ENCODE assay signal across 8 mouse cellular contexts in the genomic region with DNA sequence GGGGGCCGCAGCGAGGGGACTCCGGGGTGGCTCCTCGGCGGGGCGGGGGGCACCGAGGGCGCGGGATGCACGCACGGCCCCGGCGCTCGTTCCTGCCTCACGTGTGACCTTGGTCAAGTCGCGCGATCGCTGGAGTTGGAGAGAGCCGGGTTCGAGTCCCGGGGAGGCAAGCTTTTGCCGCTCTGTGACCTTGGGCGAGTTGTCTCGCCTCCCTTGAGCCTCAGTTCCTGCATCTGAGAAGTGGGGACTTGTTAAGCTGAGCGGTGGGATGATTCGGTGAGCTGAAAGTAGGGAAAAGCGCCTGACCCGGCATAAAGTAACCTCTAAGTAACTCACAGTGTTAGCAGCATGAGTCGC. TPM values are rescaled to one million over a fixed set of nuclear protein-coding genes. Genes with fewer than 3 reads are reported as not detected.
A peak's percentile ranks its signal among the peaks of the same experiment; 100 is the strongest.
DNase-seq lines count a peak whose midpoint lies in the region; ATAC-seq and TF ChIP-seq lines count a peak whose summit lies in the region.

No protein-coding gene starts in this region.

- H3K4me1 ChIP-seq in embryonic facial prominence, embryonic 13.5 days, result peaks cover 41% of the 10 kb centered on the region
- H3K4me1 ChIP-seq in hindbrain, embryonic 15.5 days (replicated peaks), result peaks cover 55% of the 10 kb centered on the region
- peaks cover 8% of the 10 kb centered on the region for H3K4me1 ChIP-seq in lung, embryonic 14.5 days (ENCODE audit: insufficient read depth)

- H3K4me3 ChIP-seq in embryonic facial prominence, embryonic 13.5 days, result peak overlapping the region; percentile 71
- peak overlapping the region; percentile 94 for H3K4me3 ChIP-seq in hindbrain, embryonic 15.5 days
- peak overlapping the region; percentile 84 for H3K4me3 ChIP-seq in lung, embryonic 14.5 days (ENCODE audit: low read depth, low read length)

- WGBS in embryonic facial prominence, embryonic 13.5 days, result 2% methylated on average over 30 of the region's 30 CpGs
- 1% methylated on average over 28 of the region's 30 CpGs for WGBS in hindbrain, embryonic 15.5 days
- 1% methylated on average over 30 of the region's 30 CpGs for WGBS in lung, embryonic 14.5 days

- H3K27ac ChIP-seq in embryonic facial prominence, embryonic 13.5 days, result peak overlapping the region; percentile 88; the same call in 1 of the 2 replicates
- peak overlapping the region; percentile 93 for H3K27ac ChIP-seq in hindbrain, embryonic 15.5 days (replicated peaks)
- H3K27ac ChIP-seq in lung, embryonic 14.5 days (ENCODE audit: low read depth), result peak overlapping the region; percentile 77

- H3K4me2 ChIP-seq in embryonic facial prominence, embryonic 13.5 days, result peak overlapping the region; percentile 83
- peak overlapping the region; percentile 72 for H3K4me2 ChIP-seq in hindbrain, embryonic 15.5 days
- H3K4me2 ChIP-seq in lung, embryonic 14.5 days, result peak overlapping the region; percentile 75

- H3K36me3 ChIP-seq in embryonic facial prominence, embryonic 13.5 days, result 0 out of 2 replicates have a peak, but pooled peaks cover 5% of the 10 kb centered on the region
- H3K36me3 ChIP-seq in hindbrain, embryonic 15.5 days, result no peaks in the 10 kb centered on the region
- peaks cover 14% of the 10 kb centered on the region; the same call in 1 of the 2 replicates for H3K36me3 ChIP-seq in lung, embryonic 14.5 days (ENCODE audit: insufficient read depth)

- no peak; the same call in 1 of the 2 replicates for ATAC-seq in embryonic facial prominence, embryonic 13.5 days (ENCODE audit: insufficient number of reproducible peaks, insufficient read depth, low FRiP score, low TSS enrichment, low read depth)
- no peak for ATAC-seq in hindbrain, embryonic 15.5 days (ENCODE audit: low FRiP score, low read depth)
- ATAC-seq in lung, embryonic 14.5 days (ENCODE audit: insufficient read depth), result peak; percentile 22
- ATAC-seq in inflammation-experienced regulatory T-cells, adult 6 months, result no peak

- H3K27me3 ChIP-seq in embryonic facial prominence, embryonic 13.5 days, result no peaks in the 10 kb centered on the region
- no peaks in the 10 kb centered on the region for H3K27me3 ChIP-seq in hindbrain, embryonic 15.5 days
- no peaks in the 10 kb centered on the region for H3K27me3 ChIP-seq in lung, embryonic 14.5 days (ENCODE audit: insufficient read depth, low read length)

- DNase-seq in layer of hippocampus, postnatal 10 days (ENCODE audit: low spot score in 2 of 2), result peak; percentile 51 to 62
- DNase-seq in layer of hippocampus, adult 8-10 months (ENCODE audit: low spot score in 2 of 2), result no peak
- DNase-seq in adrenal gland, adult 2 months, result peak; percentile 52
- peak; percentile 55 for DNase-seq in lung, embryonic 14.5 days
- DNase-seq in spleen, adult 18-20 months, result peak; percentile 25 to 39

- no peak for TF ChIP-seq CTCF in lung, embryonic 14.5 days (IDR thresholded peaks at IDR 0.05; ENCODE audit: low read depth)

- H3K9ac ChIP-seq in embryonic facial prominence, embryonic 13.5 days, result peak overlapping the region; percentile 83
- peak overlapping the region; percentile 88 for H3K9ac ChIP-seq in hindbrain, embryonic 15.5 days
- H3K9ac ChIP-seq in lung, embryonic 14.5 days, result peak overlapping the region; percentile 89

- no peaks in the 10 kb centered on the region for H3K9me3 ChIP-seq in embryonic facial prominence, embryonic 13.5 days
- H3K9me3 ChIP-seq in hindbrain, embryonic 15.5 days, result no peaks in the 10 kb centered on the region
- no peaks in the 10 kb centered on the region for H3K9me3 ChIP-seq in lung, embryonic 14.5 days (ENCODE audit: low read depth, low read length)

RNA-seq across cellular contexts. Expression of a gene that starts 0.6 kb away (rescaled TPM):
- total RNA-seq in layer of hippocampus, postnatal 10 days (2021), result 10 to 100 TPM; 84.0 to 91.4 TPM
- 100 to 1,000 TPM in 1 of 4 experiments, 10 to 100 TPM in 3; 81.0 to 102 (median 87.9) TPM for total RNA-seq in layer of hippocampus, adult 8-10 months (2022)
- total RNA-seq in adrenal gland, adult 2 months (2021), result 10 to 100 TPM; 64.2 to 66.2 TPM
- polyA plus RNA-seq in adrenal gland, adult 2 months (2012; rRNA removed), result 65.8 and 73.8 TPM in 2 replicates
- 13.1 and 15.9 TPM in 2 replicates for polyA plus RNA-seq in embryonic facial prominence, embryonic 13.5 days (2015; fragmentation: Nextera tagmentation; extraction: Ambion mirVana)
- 19.1 and 20.1 TPM in 2 replicates for polyA plus RNA-seq in hindbrain, embryonic 15.5 days (2015; fragmentation: Nextera tagmentation; extraction: Ambion mirVana)
- 18.8 and 19.9 TPM in 2 replicates for polyA plus RNA-seq in lung, embryonic 14.5 days (2014; fragmentation: Nextera tagmentation; extraction: Ambion mirVana)
- 10 to 100 TPM in 1 of 3 experiments, 1 to 10 TPM in 2; 7.3 to 10.6 (median 9.7) TPM for polyA plus RNA-seq in inflammation-experienced regulatory T-cells, adult 6 months (2017; shearing (Covaris generic))

Comparison
In these comparisons a context has a peak if more than half of its experiments do, and no peak if none do; other contexts are left out.
1. DNase-seq: peak in layer of hippocampus, postnatal 10 days (2 of 2), adrenal gland, adult 2 months (single experiment), lung, embryonic 14.5 days (single experiment) and spleen, adult 18-20 months (2 of 2); none in layer of hippocampus, adult 8-10 months (0 of 2).
2. Peak in every context shown above with its lines, with median percentiles within 50 percentile points of each other: H3K27ac ChIP-seq, H3K4me2 ChIP-seq, H3K4me3 ChIP-seq and H3K9ac ChIP-seq.